Mouse (Mus musculus) embryonic facial prominence, embryonic 11.5 days (tissue): ENCODE data around the gene Hoxc4. TPM values are rescaled to one million over a fixed set of nuclear protein-coding genes. Genes with fewer than 3 reads are reported as not detected.

Source experiments
- ATAC-seq: fragments of 200-750 bp; cut with Nextera tagmentation; replicated peaks from 2 replicates; pipeline ENCODE4 v1.8.0; 2017; ENCODE audit warnings: low read depth; ENCODE audit not compliant: insufficient number of reproducible peaks, low FRiP score, low TSS enrichment
- DNase-seq: peaks from one replicate; pipeline ENCODE4 v3.0.0-alpha.2; 2015; ENCODE audit warnings: low spot score
- H3K27ac ChIP-seq: fragments of 300-500 bp; sonication (generic); replicated peaks from 2 replicates; pipeline ENCODE4 v1.5.1; 2014; ENCODE audit warnings: mild to moderate bottlenecking, low read depth, low read length, control low read depth
- H3K27me3 ChIP-seq: fragments of 300-500 bp; sonication (generic); 2 replicates; pipeline ENCODE4 v1.6.1; 2014; ENCODE audit warnings: mild to moderate bottlenecking, low read length, moderate library complexity, mixed read lengths; ENCODE audit not compliant: control insufficient read depth, insufficient read depth
- H3K36me3 ChIP-seq: fragments of 300-500 bp; sonication (generic); replicated peaks from 2 replicates; pipeline ENCODE4 v1.6.1; 2014; ENCODE audit warnings: low read depth, mild to moderate bottlenecking, low read length, moderate library complexity, mixed read lengths; ENCODE audit not compliant: control insufficient read depth, insufficient read depth
- H3K4me1 ChIP-seq: fragments of 300-500 bp; sonication (generic); 2 replicates; pipeline ENCODE4 v1.6.1; 2014; ENCODE audit warnings: low read length, mixed read lengths; ENCODE audit not compliant: control insufficient read depth, insufficient read depth
- H3K4me2 ChIP-seq: fragments of 300-500 bp; sonication (generic); 2 replicates; pipeline ENCODE4 v1.6.1; 2014; ENCODE audit warnings: low read depth, mild to moderate bottlenecking, control low read depth, low read length, moderate library complexity
- H3K4me3 ChIP-seq: fragments of 300-500 bp; sonication (generic); 2 replicates; pipeline ENCODE4 v1.5.1; 2014; ENCODE audit warnings: low read depth, low read length, control low read depth
- H3K9ac ChIP-seq: fragments of 300-500 bp; sonication (generic); replicated peaks from 2 replicates; pipeline ENCODE4 v1.6.1; 2014; ENCODE audit warnings: mild to moderate bottlenecking, control low read depth, low read length
- H3K9me3 ChIP-seq: fragments of 300-500 bp; sonication (generic); replicated peaks from 2 replicates; pipeline ENCODE4 v1.6.1; 2016; ENCODE audit warnings: mild to moderate bottlenecking, low read length, inconsistent platforms, mixed read lengths; ENCODE audit not compliant: control insufficient read depth
- WGBS: fragments of 180-500 bp; shearing (Covaris S2); extraction: QIAGEN DNeasy Blood & Tissue Kit; methylation state at CpG from one replicate; pipeline ENCODE4 v1.1.7; 2014; 5-methylcytosine and 5-hydroxymethylcytosine counted together
- polyA plus RNA-seq: library from polyadenylated mRNA; unstranded; fragments of >200 nt; fragmentation: Nextera tagmentation; extraction: Ambion mirVana; gene quantifications from 2 replicates; pipeline ENCODE4 v1.2.1, GENCODE M21; 2014

Hoxc4 gene
- polyA plus RNA-seq, result 1.6 and 1.7 TPM in 2 replicates

GRCm38 (mm10) chr15:103018636-103019035 lies at the start of gene Hoxc4:
Gene Hoxc4 (plus strand): TSS chr15:103018934.
- Histone ChIP-seq H3K4me3 (no peak within 1 kb of the TSS), H3K4me1 (no peaks in the 10 kb centered on the region), H3K4me2 (no peak within 1 kb of the TSS), H3K27ac (no peak within 1 kb of the TSS), H3K27me3 (peaks cover 97% of the 10 kb centered on the region), H3K9me3 (no peaks in the 10 kb centered on the region), H3K36me3 (no peaks in the 10 kb centered on the region), H3K9ac (no peak within 1 kb of the TSS)
- DNase-seq, result no peak
- 3% methylated on average over 9 of the region's 9 CpGs for WGBS
- ATAC-seq, result no peak

GRCm38 (mm10) chr15:102969296-102969695 lies 49.4 kb upstream of the Hoxc4 start:
- no peak for DNase-seq
- 39% methylated on average over 1 of the region's 1 CpGs for WGBS
- H3K4me3 ChIP-seq, result no peak overlapping the region
- no peak overlapping the region for H3K27ac ChIP-seq
- no peaks in the 10 kb centered on the region for H3K9me3 ChIP-seq
- H3K4me1 ChIP-seq, result no peaks in the 10 kb centered on the region
- no peak overlapping the region for H3K9ac ChIP-seq
- no peak for ATAC-seq
- no peak overlapping the region for H3K4me2 ChIP-seq
- H3K27me3 ChIP-seq, result peaks cover 96% of the 10 kb centered on the region
- H3K36me3 ChIP-seq, result no peaks in the 10 kb centered on the region

GRCm38 (mm10) chr15:102970740-102971139 lies 48.0 kb upstream of the Hoxc4 start:
- H3K9ac ChIP-seq, result no peak overlapping the region

GRCm38 (mm10) chr15:102972254-102972653 lies 46.5 kb upstream of the Hoxc4 start:
- H3K4me2 ChIP-seq, result no peak overlapping the region
- no peaks in the 10 kb centered on the region for H3K36me3 ChIP-seq
- no peak overlapping the region for H3K4me3 ChIP-seq
- H3K27me3 ChIP-seq, result peaks cover 94% of the 10 kb centered on the region
- under 1% methylated on average over 21 of the region's 21 CpGs for WGBS
- DNase-seq, result no peak
- no peak overlapping the region for H3K27ac ChIP-seq
- H3K9me3 ChIP-seq, result no peaks in the 10 kb centered on the region
- H3K9ac ChIP-seq, result no peak overlapping the region
- ATAC-seq, result no peak
- no peaks in the 10 kb centered on the region for H3K4me1 ChIP-seq

More at GRCm38 (mm10) chr15:102970740-102971139, 48.0 kb upstream of the Hoxc4 start:
- Histone ChIP-seq H3K4me3 (no peak overlapping the region), H3K27me3 (peaks cover 94% of the 10 kb centered on the region), H3K27ac (no peak overlapping the region), H3K9me3 (no peaks in the 10 kb centered on the region), H3K36me3 (no peaks in the 10 kb centered on the region), H3K4me2 (no peak overlapping the region), H3K4me1 (no peaks in the 10 kb centered on the region)
- WGBS, result 1% methylated on average over 12 of the region's 12 CpGs
- no peak for DNase-seq
- ATAC-seq, result no peak

GRCm38 (mm10) chr15:102972753-102973152 lies 46.0 kb upstream of the Hoxc4 start:
- no peaks in the 10 kb centered on the region for H3K4me1 ChIP-seq
- DNase-seq (no peak), ATAC-seq (no peak)
- no peak overlapping the region for H3K4me3 ChIP-seq
- H3K27me3 ChIP-seq, result peaks cover 94% of the 10 kb centered on the region
- H3K9ac ChIP-seq, result no peak overlapping the region
- 2% methylated on average over 6 of the region's 6 CpGs for WGBS
- no peak overlapping the region for H3K27ac ChIP-seq
- H3K36me3 ChIP-seq, result no peaks in the 10 kb centered on the region
- H3K9me3 ChIP-seq, result no peaks in the 10 kb centered on the region
- H3K4me2 ChIP-seq, result no peak overlapping the region

GRCm38 (mm10) chr15:102975034-102975433 lies 43.7 kb upstream of the Hoxc4 start:
- no peak for ATAC-seq
- whole genome bisulfite sequencing, result 5% methylated on average over 7 of the region's 7 CpGs
- Histone ChIP-seq H3K9ac (no peak overlapping the region), H3K4me1 (no peaks in the 10 kb centered on the region), H3K27ac (no peak overlapping the region), H3K9me3 (no peaks in the 10 kb centered on the region), H3K4me2 (no peak overlapping the region), H3K27me3 (peaks cover 97% of the 10 kb centered on the region), H3K4me3 (no peak overlapping the region), H3K36me3 (no peaks in the 10 kb centered on the region)
- DNase-seq, result no peak

GRCm38 (mm10) chr15:102975688-102976111 lies 43.0 kb upstream of the Hoxc4 start:
- H3K4me3 ChIP-seq, result no peak overlapping the region
- peaks cover 98% of the 10 kb centered on the region for H3K27me3 ChIP-seq
- 2% methylated on average over 21 of the region's 21 CpGs for WGBS
- H3K4me2 ChIP-seq, result no peak overlapping the region
- DNase-seq (no peak), ATAC-seq (no peak)
- no peak overlapping the region for H3K27ac ChIP-seq
- H3K9me3 ChIP-seq, result no peaks in the 10 kb centered on the region
- H3K9ac ChIP-seq, result no peak overlapping the region
- H3K4me1 ChIP-seq, result no peaks in the 10 kb centered on the region
- H3K36me3 ChIP-seq, result no peaks in the 10 kb centered on the region

GRCm38 (mm10) chr15:102976171-102976570 lies 42.6 kb upstream of the Hoxc4 start, which contains the start of gene Hoxc9:
Gene Hoxc9 (plus strand): TSS chr15:102976439.
- WGBS, result 0% methylated on average over 13 of the region's 20 CpGs
- Histone ChIP-seq H3K9ac (no peak within 1 kb of the TSS), H3K36me3 (no peaks in the 10 kb centered on the region), H3K27me3 (peaks cover 97% of the 10 kb centered on the region), H3K4me3 (no peak within 1 kb of the TSS), H3K27ac (no peak within 1 kb of the TSS), H3K4me1 (no peaks in the 10 kb centered on the region), H3K4me2 (no peak within 1 kb of the TSS), H3K9me3 (no peaks in the 10 kb centered on the region)
- ATAC-seq, result no peak
- no peak for DNase-seq
